Mouse (Mus musculus): ENCODE measurements around the gene Tnfrsf22. TPM values are rescaled to one million over a fixed set of nuclear protein-coding genes. Genes with fewer than 3 reads are reported as not detected.

Tnfrsf22 gene
- polyA plus RNA-seq, 1 experiment from 2014 or later: 10.1 TPM

DNA sequence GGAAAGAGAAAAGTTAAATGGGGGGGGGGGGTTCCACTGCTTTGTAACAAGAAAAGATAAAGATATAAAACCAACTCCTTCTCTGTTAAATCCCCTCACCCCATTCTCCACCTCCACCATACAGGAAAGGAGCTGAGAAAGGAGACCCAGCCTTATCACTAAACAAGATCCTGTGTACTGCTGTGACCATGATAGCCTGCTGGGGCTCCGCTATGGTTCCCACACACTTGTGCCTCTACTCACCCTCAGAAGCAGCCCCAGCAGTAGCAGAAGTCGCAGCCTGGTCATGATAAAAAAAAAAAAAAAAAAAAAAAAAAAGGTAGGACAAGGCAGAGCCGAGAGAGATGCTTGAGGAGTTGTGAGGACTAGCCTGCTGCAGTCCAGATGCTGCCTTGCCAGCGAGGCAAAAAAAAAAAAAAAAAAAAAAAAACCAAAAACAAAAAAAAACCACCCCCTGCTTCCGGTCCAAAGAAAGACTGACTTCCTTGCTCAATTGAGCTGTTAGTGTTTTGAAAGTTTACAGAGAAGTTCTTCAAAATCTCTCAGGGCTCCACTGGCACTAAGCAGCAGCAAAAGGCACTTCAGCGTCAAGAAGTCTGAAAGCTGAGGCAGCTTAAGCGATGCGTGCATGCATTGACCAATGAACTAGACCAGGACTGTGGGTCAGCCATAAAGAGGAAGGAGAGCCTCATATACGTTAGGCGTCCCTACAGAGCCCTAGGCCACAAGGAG is 21.7 kb downstream of the Tnfrsf22 start:
- H3K36me3 ChIP-seq (replicated peaks): no peaks in the 10 kb centered on the region
- no peaks in the 10 kb centered on the region for H3K9me3 ChIP-seq
- no peak overlapping the region for H3K27ac ChIP-seq
- no peaks in the 10 kb centered on the region for H3K4me1 ChIP-seq
- H3K27me3 ChIP-seq (ENCODE audit: poor library complexity, severe bottlenecking): no peaks in the 10 kb centered on the region
- H3K4me3 ChIP-seq: no peak overlapping the region
- 67% methylated on average over 10 of the region's 10 CpGs for WGBS
- no peak for DNase-seq (ENCODE audit: extremely low spot score, low spot score)

- Histone ChIP-seq H3K27ac (no peak overlapping the region), H3K36me3 (replicated peaks) (no peaks in the 10 kb centered on the region), H3K27me3 (ENCODE audit: poor library complexity, severe bottlenecking) (no peaks in the 10 kb centered on the region), H3K4me1 (no peaks in the 10 kb centered on the region), H3K4me3 (no peak overlapping the region), H3K9me3 (no peaks in the 10 kb centered on the region)
- DNase-seq (ENCODE audit: extremely low spot score, low spot score): no peak
- 72% methylated on average over 2 of the region's 2 CpGs for WGBS
These were observed 23.3 kb downstream of the Tnfrsf22 start for GRCm38 (mm10) chr7:143626178-143626577.

DNA sequence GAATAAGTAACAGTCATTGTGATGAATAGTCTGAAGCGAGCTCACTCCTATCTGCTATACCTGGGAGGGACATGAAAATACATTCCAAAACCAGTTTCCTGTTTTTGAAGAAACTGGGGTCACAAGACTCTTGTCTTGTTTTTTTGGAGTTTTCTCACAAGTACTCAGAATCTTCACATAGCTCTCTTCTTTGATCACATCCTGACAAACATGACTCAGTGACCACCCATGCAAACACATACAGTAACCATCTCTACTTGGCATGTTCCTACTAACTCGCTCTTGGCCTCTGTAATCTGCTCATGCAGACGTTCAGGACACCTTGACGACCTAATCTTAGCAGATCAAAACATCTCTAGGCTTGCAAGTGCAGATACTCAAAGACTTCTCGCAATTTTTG is 24.3 kb downstream of the Tnfrsf22 start:
- no peak for DNase-seq (ENCODE audit: extremely low spot score, low spot score)
- Histone ChIP-seq H3K27me3 (ENCODE audit: poor library complexity, severe bottlenecking) (no peaks in the 10 kb centered on the region), H3K4me3 (no peak overlapping the region), H3K9me3 (no peaks in the 10 kb centered on the region), H3K36me3 (replicated peaks) (no peaks in the 10 kb centered on the region), H3K4me1 (no peaks in the 10 kb centered on the region), H3K27ac (no peak overlapping the region)
- 80% methylated on average over 5 of the region's 5 CpGs for WGBS

DNA sequence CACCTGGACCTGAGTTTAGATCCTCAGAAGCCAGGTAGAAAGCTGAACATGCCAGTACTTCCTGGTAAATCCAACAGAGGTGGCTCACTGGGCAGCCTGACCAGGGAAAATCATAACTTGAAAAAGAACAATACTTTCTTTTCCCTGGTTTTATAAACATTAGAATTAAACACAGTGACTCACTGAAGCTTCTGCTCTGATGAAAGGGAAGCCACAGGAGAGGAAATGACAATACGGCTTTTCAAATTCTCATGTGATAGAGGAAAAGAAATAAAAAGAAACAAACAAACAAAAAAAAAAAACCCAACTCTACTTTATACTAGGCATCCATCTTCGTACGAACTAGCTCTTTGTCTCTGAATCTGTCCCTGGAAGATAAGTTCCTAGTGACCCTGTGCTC is 24.9 kb downstream of the Tnfrsf22 start:
- H3K27ac ChIP-seq: no peak overlapping the region
- no peaks in the 10 kb centered on the region for H3K9me3 ChIP-seq
- no peak overlapping the region for H3K4me3 ChIP-seq
- 92% methylated on average over 3 of the region's 3 CpGs for WGBS
- no peaks in the 10 kb centered on the region for H3K27me3 ChIP-seq (ENCODE audit: poor library complexity, severe bottlenecking)
- no peaks in the 10 kb centered on the region for H3K4me1 ChIP-seq
- DNase-seq (ENCODE audit: extremely low spot score, low spot score): no peak
- H3K36me3 ChIP-seq (replicated peaks): no peaks in the 10 kb centered on the region

- Histone ChIP-seq H3K27me3 (ENCODE audit: poor library complexity, severe bottlenecking) (no peaks in the 10 kb centered on the region), H3K4me3 (no peak overlapping the region), H3K36me3 (replicated peaks) (no peaks in the 10 kb centered on the region), H3K9me3 (no peaks in the 10 kb centered on the region), H3K27ac (no peak overlapping the region), H3K4me1 (no peaks in the 10 kb centered on the region)
- WGBS: 75% methylated on average over 1 of the region's 1 CpGs
- no peak for DNase-seq (ENCODE audit: extremely low spot score, low spot score)
These were observed 28.5 kb downstream of the Tnfrsf22 start for GRCm38 (mm10) chr7:143620951-143621350.

DNA sequence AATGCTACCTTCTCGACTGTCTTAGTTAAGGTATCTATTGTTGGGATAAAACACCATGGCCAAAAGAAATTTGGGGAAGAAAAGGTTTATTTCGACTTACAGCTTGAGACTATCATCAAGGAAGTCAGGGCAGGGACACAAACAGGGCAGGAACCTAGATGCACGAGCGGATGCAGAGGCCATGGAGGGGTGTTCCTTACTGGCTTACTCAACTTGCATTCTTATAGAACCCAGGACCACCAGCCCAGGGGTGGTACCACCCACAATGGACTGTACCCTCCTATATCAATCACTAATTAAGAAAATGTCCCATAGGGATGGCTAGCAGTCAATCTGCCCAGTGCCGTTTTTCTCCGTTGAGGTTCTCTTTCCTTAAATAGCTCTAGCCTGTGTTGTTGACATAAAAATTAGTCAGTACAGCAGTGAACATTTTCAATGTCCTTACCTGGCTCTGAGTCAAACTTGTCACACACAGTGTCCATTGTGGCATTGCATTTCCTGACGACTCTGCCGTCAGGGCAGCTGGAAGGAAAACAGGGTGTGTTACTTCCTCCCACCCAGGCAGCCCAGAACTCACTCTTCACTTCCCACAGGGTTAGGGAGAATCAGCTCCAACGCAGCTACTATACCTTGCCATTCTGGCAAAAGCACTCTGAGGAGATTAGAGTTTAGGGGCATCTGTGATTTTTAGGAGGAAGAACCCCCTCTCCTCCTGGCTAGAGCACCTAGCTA is 34.9 kb downstream of the Tnfrsf22 start:
- Histone ChIP-seq H3K9me3 (no peaks in the 10 kb centered on the region; the same call in 1 of the 2 replicates), H3K4me3 (no peak overlapping the region), H3K27ac (no peak overlapping the region), H3K4me1 (no peaks in the 10 kb centered on the region), H3K36me3 (replicated peaks) (no peaks in the 10 kb centered on the region), H3K27me3 (ENCODE audit: poor library complexity, severe bottlenecking) (no peaks in the 10 kb centered on the region)
- no peak for DNase-seq (ENCODE audit: extremely low spot score, low spot score)
- WGBS: 74% methylated on average over 9 of the region's 9 CpGs

- Histone ChIP-seq H3K27me3 (ENCODE audit: poor library complexity, severe bottlenecking) (no peaks in the 10 kb centered on the region), H3K36me3 (replicated peaks) (no peaks in the 10 kb centered on the region), H3K4me3 (no peak overlapping the region), H3K9me3 (no peaks in the 10 kb centered on the region; the same call in 1 of the 2 replicates), H3K4me1 (no peaks in the 10 kb centered on the region), H3K27ac (no peak overlapping the region)
- WGBS: 59% methylated on average over 3 of the region's 3 CpGs
- DNase-seq (ENCODE audit: extremely low spot score, low spot score): peak; percentile 16
These were observed 37.2 kb downstream of the Tnfrsf22 start for GRCm38 (mm10) chr7:143612215-143612614.

- Histone ChIP-seq H3K4me1 (peaks cover 8% of the 10 kb centered on the region; the same call in 1 of the 2 replicates), H3K27ac (no peak overlapping the region), H3K27me3 (ENCODE audit: poor library complexity, severe bottlenecking) (no peaks in the 10 kb centered on the region), H3K36me3 (replicated peaks) (no peaks in the 10 kb centered on the region), H3K9me3 (no peaks in the 10 kb centered on the region), H3K4me3 (no peak overlapping the region)
- no peak for DNase-seq (ENCODE audit: extremely low spot score, low spot score)
- WGBS: 89% methylated on average over 3 of the region's 3 CpGs
These were observed 44.1 kb downstream of the Tnfrsf22 start for GRCm38 (mm10) chr7:143605321-143605720.

DNA sequence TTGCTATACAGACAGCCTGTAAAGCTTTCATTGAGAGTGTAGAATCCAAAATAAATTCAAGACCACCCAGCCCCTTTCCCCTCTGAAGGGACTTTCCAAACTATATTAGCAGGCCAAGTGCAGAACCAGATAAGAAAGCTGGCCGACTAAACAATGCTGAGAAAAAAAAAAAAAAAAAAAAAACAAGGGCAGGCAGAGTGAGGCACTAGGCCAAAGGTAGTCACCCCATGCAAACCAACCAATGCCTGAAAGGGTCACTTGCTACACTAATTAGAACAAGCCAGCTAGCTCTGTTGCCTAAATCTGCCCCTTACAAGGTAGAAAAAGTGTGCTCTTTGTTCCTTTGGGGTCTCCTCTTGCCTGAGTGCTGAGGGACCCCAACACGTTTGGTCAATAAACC is 44.6 kb downstream of the Tnfrsf22 start:
- H3K4me1 ChIP-seq: peaks cover 9% of the 10 kb centered on the region; the same call in 1 of the 2 replicates
- H3K36me3 ChIP-seq (replicated peaks): no peaks in the 10 kb centered on the region
- H3K9me3 ChIP-seq: no peaks in the 10 kb centered on the region
- DNase-seq (ENCODE audit: extremely low spot score, low spot score): no peak
- H3K4me3 ChIP-seq: no peak overlapping the region
- WGBS: 82% methylated on average over 2 of the region's 2 CpGs
- no peaks in the 10 kb centered on the region for H3K27me3 ChIP-seq (ENCODE audit: poor library complexity, severe bottlenecking)
- no peak overlapping the region for H3K27ac ChIP-seq

GRCm38 (mm10) chr7:143601705-143602104 is 47.8 kb downstream of the Tnfrsf22 start:
- WGBS: 77% methylated on average over 2 of the region's 2 CpGs
- H3K27me3 ChIP-seq (ENCODE audit: poor library complexity, severe bottlenecking): no peaks in the 10 kb centered on the region
- H3K27ac ChIP-seq: no peak overlapping the region
- no peaks in the 10 kb centered on the region for H3K9me3 ChIP-seq
- H3K4me1 ChIP-seq: peaks cover 23% of the 10 kb centered on the region
- DNase-seq (ENCODE audit: extremely low spot score, low spot score): no peak
- H3K36me3 ChIP-seq (replicated peaks): peaks cover 13% of the 10 kb centered on the region
- H3K4me3 ChIP-seq: no peak overlapping the region

GRCm38 (mm10) chr7:143600231-143600740 is 49.2 kb downstream of the Tnfrsf22 start:
- no peaks in the 10 kb centered on the region for H3K27me3 ChIP-seq (ENCODE audit: poor library complexity, severe bottlenecking)
- DNase-seq (ENCODE audit: extremely low spot score, low spot score): no peak
- H3K4me3 ChIP-seq: peak overlapping the region; percentile 70
- H3K9me3 ChIP-seq: no peaks in the 10 kb centered on the region
- H3K36me3 ChIP-seq (replicated peaks): peaks cover 27% of the 10 kb centered on the region
- H3K27ac ChIP-seq: peak overlapping the region; percentile 90
- 8% methylated on average over 15 of the region's 15 CpGs for WGBS
- H3K4me1 ChIP-seq: peaks cover 23% of the 10 kb centered on the region

DNA sequence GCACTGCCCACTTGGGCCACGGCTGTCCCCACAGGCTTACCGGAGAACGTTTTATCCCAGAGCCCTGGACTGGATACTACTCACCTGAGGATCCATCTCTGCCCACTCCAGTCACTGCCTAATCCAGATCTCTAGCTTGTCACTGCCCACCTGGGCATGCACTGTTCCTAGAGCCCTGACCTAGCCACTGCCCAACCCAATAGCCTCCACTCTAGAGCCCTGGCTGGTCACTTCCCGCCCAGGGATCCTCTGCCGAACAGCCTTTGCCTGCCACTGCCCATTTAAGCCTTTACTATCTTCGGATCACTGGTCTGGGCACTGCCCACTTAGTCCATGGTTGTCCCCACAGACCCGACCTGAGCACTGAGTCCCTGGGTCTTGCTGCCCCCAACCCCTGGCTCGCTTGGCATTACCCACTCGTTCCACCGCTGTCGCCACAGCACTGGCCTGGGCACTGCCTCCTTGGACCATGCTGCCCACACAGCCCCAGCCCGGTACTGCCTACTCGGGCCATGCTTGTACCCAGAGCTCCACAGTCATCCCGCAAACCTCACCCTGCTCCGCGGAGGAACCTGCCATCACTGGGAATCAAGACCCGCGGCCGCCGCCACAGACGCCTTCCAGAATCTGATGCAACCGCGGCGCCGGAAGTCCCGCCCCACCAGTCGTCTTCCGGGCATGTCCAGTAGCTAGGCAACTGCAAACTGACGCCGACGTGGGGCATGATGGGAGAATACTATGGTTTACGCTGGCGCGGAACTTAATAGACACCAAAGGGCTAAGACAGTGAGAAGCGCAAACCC is 49.8 kb downstream of the Tnfrsf22 start, which contains the start of gene Cars:
Cars (minus strand) TSS at position 663 of the 803 bp plus-strand sequence.
- H3K27ac ChIP-seq: peak within 1 kb of the TSS; percentile 90
- no peaks in the 10 kb centered on the region for H3K9me3 ChIP-seq
- H3K4me1 ChIP-seq: peaks cover 23% of the 10 kb centered on the region
- peak within 1 kb of the TSS; percentile 70 for H3K4me3 ChIP-seq
- no peaks in the 10 kb centered on the region for H3K27me3 ChIP-seq (ENCODE audit: poor library complexity, severe bottlenecking)
- DNase-seq (ENCODE audit: extremely low spot score, low spot score): peak; percentile 97
- 2% methylated on average over 35 of the region's 35 CpGs for WGBS
- H3K36me3 ChIP-seq (replicated peaks): peaks cover 34% of the 10 kb centered on the region

Data from forebrain, embryonic 10.5 days (tissue).